Mouse (Mus musculus): Measurements from ENCODE around the gene Snrpd3.

The Snrpd3 gene

DNA sequence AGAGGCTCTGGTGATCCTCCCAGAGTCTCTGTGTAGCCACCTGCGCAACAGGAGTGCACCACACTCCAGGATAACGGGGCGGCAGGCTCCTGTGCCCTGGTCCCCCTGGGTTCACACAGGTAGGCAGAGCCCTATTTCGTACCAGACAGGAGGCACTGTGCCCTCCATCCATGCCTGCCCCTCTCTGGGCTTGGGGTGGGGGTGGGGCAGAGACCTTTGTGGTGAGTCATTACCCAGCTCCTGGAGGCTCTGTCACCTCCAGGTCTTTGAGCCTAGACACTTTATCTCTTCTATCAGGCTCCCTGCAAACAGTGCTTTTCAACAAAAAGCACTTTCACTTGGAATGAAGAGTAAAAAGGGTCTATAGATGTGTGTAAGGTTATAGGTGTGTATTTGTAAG lies 51.5 kb downstream of the Snrpd3 start:
- no peak for DNase-seq

DNA sequence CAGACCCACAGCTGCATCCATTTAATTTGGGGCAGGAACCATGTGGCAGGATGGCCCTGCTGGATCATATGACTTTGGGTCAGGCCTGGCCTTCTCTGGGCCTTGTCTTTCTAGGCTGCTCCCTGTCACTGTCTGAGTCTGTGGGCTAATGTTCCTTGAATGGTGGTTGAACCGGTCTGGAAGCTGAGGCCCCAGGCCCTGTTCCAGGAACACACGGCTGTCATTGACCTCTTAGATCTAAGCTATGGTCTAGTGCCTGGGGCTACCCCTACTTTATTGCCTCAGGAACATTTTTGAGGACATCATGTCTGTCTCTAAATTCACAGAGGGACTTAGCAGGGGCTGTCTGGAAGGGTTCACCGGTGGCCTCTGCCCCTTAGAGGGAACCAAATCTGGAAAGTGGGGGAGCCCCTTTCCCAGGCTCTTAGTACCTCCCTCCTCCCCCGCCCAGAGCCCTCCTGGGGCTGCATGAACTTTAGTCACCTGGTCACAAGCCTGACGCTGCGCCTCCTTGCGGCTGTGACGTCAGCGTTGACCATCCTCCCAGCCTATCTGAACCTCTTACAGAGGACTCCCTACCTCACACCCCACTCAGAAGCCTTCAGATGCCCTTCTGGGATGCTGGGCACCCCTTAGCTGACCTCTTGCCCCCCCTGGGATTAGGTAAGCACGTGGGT lies 53.8 kb downstream of the Snrpd3 start:
- DNase-seq = no peak

DNA sequence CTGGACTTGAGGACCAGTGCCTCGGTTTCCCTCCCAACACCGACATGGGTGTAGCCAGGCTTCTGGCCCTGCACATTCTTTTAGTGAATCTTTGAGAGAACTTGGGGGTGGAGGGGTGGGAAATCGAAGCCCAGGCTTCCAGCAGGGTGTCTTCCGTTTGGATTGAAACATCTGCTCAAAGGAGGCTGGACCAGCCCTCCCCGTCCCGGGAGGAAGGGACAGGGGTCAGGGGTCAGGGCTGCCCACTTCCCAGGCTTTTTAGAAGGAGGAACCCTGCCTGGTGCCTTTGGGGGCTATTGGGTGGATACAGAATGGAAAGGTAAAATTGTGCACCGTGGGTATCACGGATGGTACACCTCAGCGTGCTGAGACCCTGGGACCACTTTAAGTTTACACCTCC lies 54.6 kb downstream of the Snrpd3 start:
- no peak for DNase-seq

DNA sequence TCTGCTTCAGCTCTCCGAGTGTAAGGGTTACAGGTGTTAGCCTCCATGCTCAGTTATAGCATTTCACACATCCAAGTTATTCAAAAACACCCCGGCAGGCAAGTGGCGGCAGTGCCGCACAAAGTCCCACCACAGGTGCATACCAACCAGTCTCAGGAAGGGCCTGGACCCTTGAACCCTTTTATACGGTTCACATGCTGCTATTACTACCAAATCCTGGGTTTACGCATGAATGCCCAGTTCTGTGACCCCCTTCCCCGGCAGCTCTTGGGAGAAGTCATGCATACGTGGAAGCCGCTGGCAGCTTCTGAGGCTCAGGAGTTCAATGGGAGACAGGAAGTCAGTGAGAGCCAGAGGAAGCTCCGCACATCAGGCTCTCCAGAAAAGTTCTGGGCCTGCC lies 55.8 kb downstream of the Snrpd3 start:
- no peak for DNase-seq

DNA sequence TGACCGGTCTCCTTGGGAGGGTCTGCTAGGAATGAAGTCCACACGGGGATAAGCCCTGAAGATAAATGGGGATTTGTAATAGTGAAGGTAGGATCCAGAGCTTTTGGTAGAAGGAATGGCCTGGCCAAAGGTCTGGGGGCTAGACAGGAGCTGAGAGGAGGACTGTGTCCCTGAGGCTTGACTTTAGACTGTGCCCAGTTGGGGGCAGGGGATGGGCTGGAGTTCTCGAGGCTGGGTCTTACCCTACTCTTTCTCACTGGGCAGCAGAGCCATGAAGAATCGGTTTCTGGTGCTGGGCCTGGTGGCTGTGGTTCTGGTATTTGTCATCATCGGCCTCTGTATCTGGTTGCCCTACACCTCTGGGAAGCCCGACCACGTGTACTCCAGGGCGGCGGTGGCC lies 56.6 kb downstream of the Snrpd3 start:
- DNase-seq = no peak

DNA sequence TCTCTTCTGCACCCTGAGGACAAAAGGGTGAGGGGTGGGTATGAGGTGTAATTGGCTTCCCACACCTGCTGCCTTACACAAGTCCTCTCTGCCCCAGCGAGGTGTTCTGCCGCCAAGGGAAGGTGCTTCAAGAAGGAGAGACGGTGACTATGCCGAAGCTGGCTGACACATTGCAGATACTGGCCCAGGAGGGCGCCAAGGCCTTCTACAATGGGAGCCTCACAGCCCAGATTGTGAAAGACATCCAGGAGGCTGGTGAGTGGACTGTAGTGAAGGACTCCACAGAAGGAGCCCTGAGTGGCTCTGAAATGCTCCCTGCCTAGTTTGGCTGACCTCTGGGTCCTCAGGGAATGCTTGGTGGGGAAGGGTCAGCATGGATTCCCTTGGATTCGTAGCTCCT lies 61.8 kb downstream of the Snrpd3 start:
- no peak for DNase-seq

DNA sequence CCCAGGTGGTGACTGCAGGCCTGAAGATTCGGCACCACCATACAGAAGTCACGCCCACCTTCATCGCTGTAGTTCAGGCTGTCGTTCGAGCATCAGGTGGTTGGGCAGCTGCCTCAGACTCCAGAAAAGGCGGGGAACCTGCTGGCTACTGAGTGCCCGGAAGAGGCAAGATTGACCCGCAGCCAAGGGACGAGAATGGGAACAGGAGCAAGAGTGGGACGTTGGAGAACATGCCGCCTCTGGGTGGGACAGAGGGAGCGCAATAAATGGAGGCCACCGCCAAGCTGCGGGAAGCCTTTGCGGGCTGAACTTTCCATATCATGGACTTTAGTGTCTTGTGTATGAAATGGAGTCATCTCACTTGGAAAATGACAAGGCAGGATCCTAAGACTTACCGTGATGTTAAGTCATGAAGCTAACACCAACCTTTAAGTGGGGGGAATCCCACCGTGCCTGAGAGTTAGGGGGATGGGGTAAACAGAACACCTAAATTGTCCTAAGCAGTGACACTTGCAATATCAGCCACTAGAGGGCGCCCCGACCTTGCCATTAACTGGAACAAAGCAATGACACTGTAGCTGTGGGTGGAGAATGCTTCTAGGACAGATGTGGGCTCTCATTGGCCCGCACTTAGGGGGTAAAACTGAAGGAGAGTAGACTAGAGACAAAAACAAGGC lies 68.7 kb downstream of the Snrpd3 start:
- DNase-seq = peak; percentile 97

DNA sequence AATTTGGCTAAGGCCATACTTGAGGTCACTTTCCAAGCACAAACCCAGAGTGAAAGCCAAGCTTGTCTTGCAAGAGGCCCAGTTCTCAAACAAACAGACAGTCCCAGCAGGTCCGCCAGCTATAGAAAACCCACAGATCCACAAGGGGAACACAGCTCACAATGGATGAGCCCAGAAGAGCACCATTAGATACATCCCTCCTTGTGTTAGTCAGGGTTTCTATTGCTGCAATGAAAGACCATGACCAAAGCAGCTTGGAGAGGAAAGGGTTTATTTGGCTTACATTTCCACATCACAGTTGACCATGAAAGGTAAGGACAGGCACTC lies 69.2 kb downstream of the Snrpd3 start:
- no peak for DNase-seq
